Mouse (Mus musculus): ENCODE data around the gene Nphp1.

DNA sequence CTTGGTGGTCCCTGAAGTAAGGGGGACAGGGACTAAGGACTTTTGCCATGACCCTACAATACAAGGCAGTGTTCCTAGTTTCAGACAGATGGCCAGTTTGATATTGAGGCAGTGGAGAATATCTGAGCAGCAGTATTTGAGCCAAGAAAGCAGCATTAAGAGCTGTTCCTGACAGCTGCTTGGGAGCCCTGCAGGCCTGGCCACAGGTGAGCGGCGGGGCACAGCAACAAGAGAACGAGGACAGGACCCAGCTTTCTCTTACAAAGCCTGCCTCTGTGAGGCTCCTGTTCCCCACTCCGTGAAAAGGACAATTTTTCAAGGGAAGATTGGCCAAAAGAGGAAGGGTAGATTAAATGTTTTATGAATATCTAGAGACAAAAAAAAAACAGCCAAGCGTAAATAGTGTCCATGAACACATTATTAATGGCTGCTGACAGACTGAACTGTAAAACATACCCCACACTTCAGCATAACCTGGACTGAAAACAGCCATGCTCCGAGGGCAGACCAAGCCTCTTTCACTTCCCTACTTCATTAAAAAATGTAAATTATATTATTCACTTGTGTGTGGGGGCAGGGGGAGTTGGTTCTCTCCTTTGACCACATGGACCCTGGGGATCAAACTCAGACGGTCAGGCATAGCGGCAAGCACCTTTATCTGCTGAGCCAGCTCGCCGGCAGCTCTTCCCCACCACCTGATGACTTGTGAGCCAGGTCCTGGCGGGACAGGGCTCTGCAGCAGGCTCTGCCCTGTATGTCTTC is 36.7 kb downstream of the Nphp1 start:
- TF ChIP-seq CHD2 (IDR thresholded peaks at IDR 0.05; ENCODE audit: low read length) (no peak), POLR2A (IDR thresholded peaks at IDR 0.05; ENCODE audit: control insufficient read depth in 1 of 2, insufficient read depth in 1 of 2, low read depth in 1 of 2, low read length in 2 of 2, poor library complexity in 1 of 2) (no peak), ZMIZ1 (IDR thresholded peaks at IDR 0.05; ENCODE audit: low read depth, low read length) (no peak), CTCF (IDR thresholded peaks at IDR 0.05 in 2 of 3, conservative IDR thresholded peaks at IDR 0.05 in 1 of 3; ENCODE audit: control insufficient read depth in 1 of 3, insufficient read depth in 1 of 3, low read depth in 2 of 3, low read length in 3 of 3, poor library complexity in 1 of 3, severe bottlenecking in 1 of 3) (no peak), MAX (IDR thresholded peaks at IDR 0.05; ENCODE audit: low read length) (no peak), ZNF384 (IDR thresholded peaks at IDR 0.05; ENCODE audit: low read depth, low read length) (no peak), ETS1 (IDR thresholded peaks at IDR 0.05; ENCODE audit: low read depth, low read length) (no peak), MXI1 (IDR thresholded peaks at IDR 0.05; ENCODE audit: low read depth, low read length) (no peak), RCOR1 (IDR thresholded peaks at IDR 0.05; ENCODE audit: low read depth, low read length) (no peak), MYC (IDR thresholded peaks at IDR 0.05; ENCODE audit: low read depth, low read length) (no peak)

Measured in MEL (cell line).